Mouse (Mus musculus) spleen, postnatal 14 days (tissue): ENCODE measurements at regions not wholly inside any gene's neighbourhood (a gene's known extent, or its start where the extent isn't known, plus 50 kb on each side); places are given as distances from the start of the nearest gene placed in this dataset.
"Not testable (repeated sequence)": the region's sequence is repeated elsewhere in the genome, so short reads cannot be mapped to it uniquely, and the experiment has no call there.

ENCODE experiments used
- DNase-seq, 2 experiments: peaks; one replicate each; pipeline ENCODE4 v3.0.0; 2021 to 2022; ENCODE audit warnings: low spot score in 2 of 2

- DNase-seq: no peak
Measured at GRCm38 (mm10) chr13:28840142-28840541, 113.4 kb downstream of the Sox4 start.

DNA sequence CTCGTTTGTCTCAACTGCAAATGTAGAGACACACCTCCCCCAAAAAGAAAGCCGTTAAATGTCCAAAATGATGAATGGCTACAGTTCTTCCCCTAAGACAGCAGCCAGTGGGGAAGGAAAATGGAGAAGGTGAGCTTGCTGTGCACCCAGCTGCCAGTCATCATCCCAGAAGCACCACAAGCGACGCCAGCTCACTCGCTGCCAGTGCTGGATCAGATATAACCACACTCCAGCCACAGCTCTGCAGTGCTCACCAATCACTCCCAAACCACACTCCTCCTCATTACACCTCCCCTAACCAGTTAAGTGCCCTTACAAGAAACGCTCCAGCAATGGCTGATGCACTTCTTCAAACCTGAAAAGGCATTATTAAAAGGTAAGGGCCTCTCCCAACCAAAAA, 114.4 kb downstream of the Sox4 start:
- DNase-seq: no peak

DNA sequence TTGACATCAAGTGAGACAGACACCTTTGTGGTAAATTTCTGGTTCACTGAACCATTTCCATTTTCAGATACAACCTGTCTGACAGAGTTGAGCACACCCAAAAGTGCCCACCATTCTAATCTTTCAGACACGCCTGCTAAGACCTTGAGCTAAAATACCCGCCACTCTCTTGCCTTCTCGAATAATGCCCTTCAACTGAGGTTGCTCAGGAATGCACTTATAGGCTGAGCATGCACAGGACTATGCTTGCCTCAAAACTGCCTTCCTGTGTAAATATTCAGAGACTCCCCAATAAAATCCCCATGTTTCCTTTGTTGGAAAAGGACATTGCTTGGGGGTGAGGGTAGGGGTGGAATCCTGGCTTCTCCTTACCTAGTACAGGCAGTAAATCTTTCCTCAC, 115.3 kb downstream of the Sox4 start:
- DNase-seq: no peak

DNA sequence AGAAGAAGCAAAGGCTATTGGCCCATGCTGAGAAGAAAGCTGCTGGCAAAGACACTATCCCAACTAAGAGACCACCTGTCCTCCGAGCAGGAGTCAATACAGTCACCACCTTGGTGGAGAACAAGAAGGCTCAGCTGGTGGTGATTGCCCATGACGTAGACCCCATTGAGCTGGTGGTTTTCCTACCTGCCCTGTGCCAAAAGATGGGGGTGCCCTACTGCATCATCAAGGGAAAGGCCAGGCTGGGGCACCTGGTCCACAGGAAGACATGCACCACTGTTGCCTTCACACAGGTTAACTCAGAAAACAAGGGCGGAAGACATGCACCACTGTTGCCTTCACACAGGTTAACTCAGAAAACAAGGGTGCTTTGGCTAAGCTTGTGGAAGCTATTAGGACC, 116.3 kb downstream of the Sox4 start:
- DNase-seq: not testable (repeated sequence)

DNA sequence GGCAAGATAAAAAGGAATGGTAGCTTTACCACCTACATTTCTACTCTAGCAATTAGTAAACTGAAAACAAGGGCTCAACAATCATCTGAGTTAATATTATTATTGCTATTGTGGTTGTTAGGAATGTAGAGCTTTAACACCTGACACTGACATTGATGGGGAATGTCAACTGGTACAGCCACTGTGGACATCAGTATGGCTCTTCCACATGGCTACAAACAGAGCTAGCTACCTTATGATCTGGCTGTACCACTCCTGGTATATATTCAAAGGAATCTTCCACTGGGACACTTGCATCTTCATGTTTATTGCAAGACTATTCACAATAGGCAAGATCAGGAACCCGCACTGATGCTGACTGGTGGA, 119.8 kb downstream of the Sox4 start:
- no peak for DNase-seq

GRCm38 (mm10) chr13:28832855-28833699, 120.4 kb downstream of the Sox4 start:
- no peak for DNase-seq

GRCm38 (mm10) chr13:28826284-28826683, 127.2 kb downstream of the Sox4 start:
- DNase-seq: no peak

- DNase-seq: no peak
Measured at GRCm38 (mm10) chr13:28823985-28824384, 129.5 kb downstream of the Sox4 start.

DNA sequence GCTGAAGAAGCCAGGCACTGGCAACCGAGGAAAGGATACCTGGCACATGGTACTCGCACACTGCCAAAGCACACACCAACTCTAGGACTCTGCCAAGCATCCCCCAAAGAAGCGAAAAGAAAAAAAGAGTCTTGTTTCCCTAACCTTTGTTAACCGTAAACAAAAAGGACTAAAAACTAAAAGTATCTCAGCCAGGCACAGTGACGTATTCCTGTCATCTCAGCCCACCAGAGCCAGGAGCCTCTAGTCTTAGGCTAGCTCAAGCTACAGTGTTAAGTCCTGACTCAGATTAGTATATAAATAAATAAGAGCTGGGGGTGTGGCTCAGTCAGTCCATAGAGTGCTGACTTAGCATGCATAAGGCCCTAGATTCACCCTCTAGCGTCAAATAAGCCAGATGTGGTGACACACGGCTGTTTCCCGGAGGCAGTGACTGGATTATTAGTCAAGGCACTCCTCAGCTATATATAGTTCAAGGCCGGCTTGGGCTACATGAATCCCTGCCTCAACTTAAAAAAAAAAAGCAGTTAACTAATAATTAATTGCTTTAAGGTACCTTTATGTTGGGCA, 130.1 kb downstream of the Sox4 start:
- no peak for DNase-seq

DNA sequence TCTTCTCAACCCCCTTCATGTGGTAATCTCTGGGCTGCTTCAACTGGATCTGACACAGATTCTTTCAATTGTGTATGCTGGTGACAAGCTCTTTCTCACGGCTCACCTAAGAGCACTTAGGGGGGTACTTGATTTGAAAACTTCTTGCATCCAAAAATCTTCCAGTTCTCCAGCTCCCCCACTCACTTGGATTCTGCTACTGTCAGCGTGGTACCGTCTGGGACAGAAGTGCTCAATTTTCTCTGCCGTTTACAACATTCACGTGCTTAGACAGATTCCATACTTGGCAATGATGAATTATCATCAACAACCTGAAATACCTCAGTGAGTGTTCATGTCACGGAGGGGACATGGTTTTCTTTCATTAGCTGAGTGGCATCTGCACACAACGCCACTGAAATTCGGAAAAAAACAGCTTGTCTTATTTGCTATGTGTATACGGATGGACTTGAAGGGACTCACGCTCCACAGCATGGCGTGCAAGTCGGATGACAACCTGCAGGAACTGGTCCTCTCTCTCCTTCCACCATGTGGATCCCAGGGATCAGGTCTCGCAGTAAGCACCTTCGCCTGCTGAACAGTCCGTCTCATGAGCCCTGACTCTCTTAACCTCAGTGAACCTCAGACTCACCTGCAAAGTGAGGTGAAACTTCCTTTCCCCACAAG, 132.5 kb downstream of the Sox4 start:
- DNase-seq: no peak

DNA sequence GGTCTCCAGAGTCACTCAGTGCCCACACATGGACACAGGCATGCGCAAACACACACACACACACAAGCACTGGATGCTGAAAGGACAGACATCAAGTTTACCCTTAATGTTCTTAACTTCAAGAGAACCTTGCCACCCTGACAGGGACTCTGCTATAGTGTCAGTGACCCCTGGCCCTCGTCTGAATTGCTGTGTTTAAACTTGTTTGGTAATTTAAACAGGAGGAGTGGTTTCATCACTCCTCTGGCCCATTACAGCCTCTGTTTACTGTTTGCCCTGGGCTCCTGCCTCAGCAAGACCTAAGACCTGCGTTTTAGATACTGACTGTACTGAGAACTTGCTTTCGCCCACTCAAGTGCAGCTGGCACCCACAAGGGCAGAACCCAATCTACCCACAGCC, 139.4 kb downstream of the Sox4 start:
- no peak for DNase-seq

GRCm38 (mm10) chr13:28811667-28812575, 141.6 kb downstream of the Sox4 start:
- no peak for DNase-seq

- no peak for DNase-seq
Measured at GRCm38 (mm10) chr13:28811081-28811439, 142.5 kb downstream of the Sox4 start.

GRCm38 (mm10) chr13:28810326-28811080, 143.0 kb downstream of the Sox4 start:
- no peak for DNase-seq

- DNase-seq: no peak
Measured at GRCm38 (mm10) chr13:28805302-28805701, 148.2 kb downstream of the Sox4 start.

DNA sequence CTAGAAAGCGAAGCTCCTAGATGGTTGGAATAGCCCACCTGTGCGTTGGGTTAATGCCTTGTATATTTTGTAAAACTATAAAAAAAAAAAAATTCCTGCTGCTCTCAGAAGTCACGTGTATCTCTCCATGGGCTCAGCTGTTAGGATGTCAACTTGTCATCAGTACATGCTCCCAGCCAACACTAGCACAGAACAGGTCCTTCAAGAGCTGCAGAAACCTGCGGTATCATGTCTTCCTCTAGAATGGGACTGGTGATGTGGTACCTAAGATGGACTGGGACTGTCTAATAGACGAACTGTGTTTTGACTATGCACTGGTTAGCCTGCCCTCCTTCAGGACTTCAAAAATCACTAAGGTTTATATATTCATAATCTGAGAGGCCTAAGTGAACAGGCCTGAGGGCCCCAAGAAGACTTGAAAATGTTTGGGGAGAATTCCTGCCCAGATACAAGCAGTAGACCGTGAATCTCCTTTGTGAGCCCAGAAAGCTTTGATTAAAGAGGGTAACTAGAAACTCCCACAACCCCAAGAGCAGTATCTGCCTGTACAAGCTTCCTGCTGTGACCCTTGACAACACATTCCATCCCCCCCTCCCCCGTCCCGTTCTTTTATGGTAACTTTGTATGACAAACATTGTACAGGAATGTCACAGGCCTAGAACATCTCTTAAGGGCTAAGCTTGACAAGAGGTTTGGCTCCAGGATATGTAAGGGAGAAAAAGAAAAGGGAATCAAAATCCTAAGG, 152.1 kb downstream of the Sox4 start:
- DNase-seq: no peak

DNA sequence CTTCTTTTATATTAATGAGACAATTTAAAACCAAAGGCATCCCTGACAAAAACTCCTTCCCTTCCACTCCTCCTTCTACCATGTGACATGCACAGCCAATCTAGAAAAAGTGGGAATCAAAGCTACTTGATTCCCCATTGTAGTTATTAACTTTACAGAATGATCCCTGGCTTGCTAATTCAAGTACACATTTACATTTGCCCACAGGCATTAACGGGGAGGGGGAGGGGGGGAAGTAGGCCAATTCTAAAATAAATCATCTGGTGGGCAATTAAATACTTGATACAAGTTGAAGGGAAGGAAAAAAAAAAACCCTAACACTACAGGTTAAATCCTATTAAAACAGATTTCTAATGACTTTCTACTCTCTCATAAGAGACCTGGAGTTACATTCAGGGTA, 152.8 kb downstream of the Sox4 start:
- no peak for DNase-seq

GRCm38 (mm10) chr13:28799474-28799873, 154.0 kb downstream of the Sox4 start:
- DNase-seq: no peak

- no peak for DNase-seq
Measured at GRCm38 (mm10) chr13:28797617-28798475, 155.7 kb downstream of the Sox4 start.

GRCm38 (mm10) chr13:28795274-28795673, 158.2 kb downstream of the Sox4 start:
- no peak for DNase-seq
